Mouse (Mus musculus) forebrain, embryonic 10.5 days (tissue): Measurements from ENCODE around the gene Lrrc42. TPM values are rescaled to one million over a fixed set of nuclear protein-coding genes. Genes with fewer than 3 reads are reported as not detected.

Experiments
- DNase-seq: peaks from one replicate; pipeline ENCODE4 v3.0.0-alpha.2; 2017; ENCODE audit warnings: low spot score; ENCODE audit errors: extremely low spot score
- H3K27ac ChIP-seq: fragments of 300-500 bp; sonication (generic); 2 replicates; pipeline ENCODE4 v1.5.1; 2016; ENCODE audit warnings: mild to moderate bottlenecking
- H3K27me3 ChIP-seq: fragments of 300-500 bp; sonication (generic); 2 replicates; pipeline ENCODE4 v1.6.1; 2016; ENCODE audit warnings: mild to moderate bottlenecking; ENCODE audit not compliant: poor library complexity, severe bottlenecking
- H3K36me3 ChIP-seq: fragments of 300-500 bp; sonication (generic); replicated peaks from 2 replicates; pipeline ENCODE4 v1.6.1; 2016; ENCODE audit warnings: mild to moderate bottlenecking, moderate library complexity
- H3K4me1 ChIP-seq: fragments of 300-500 bp; sonication (generic); 2 replicates; pipeline ENCODE4 v1.6.1; 2016
- H3K4me3 ChIP-seq: fragments of 300-500 bp; sonication (generic); 2 replicates; pipeline ENCODE4 v1.5.1; 2016; ENCODE audit warnings: mild to moderate bottlenecking, moderate library complexity
- H3K9me3 ChIP-seq: fragments of 300-500 bp; sonication (generic); 2 replicates; pipeline ENCODE4 v1.6.1; 2016; ENCODE audit warnings: mild to moderate bottlenecking, moderate library complexity
- WGBS: fragments of 180-500 bp; shearing (Covaris S2); methylation state at CpG from one replicate; pipeline ENCODE4 v1.1.7; 2016; 5-methylcytosine and 5-hydroxymethylcytosine counted together
- polyA plus RNA-seq: library from polyadenylated mRNA; unstranded; fragments of >200 nt; fragmentation: Nextera tagmentation; extraction: Ambion mirVana; gene quantifications from 2 replicates; pipeline ENCODE4 v1.2.1, GENCODE M21; 2016

Gene Lrrc42
- polyA plus RNA-seq, 1 experiment from 2014 or later: 95.6 TPM

DNA sequence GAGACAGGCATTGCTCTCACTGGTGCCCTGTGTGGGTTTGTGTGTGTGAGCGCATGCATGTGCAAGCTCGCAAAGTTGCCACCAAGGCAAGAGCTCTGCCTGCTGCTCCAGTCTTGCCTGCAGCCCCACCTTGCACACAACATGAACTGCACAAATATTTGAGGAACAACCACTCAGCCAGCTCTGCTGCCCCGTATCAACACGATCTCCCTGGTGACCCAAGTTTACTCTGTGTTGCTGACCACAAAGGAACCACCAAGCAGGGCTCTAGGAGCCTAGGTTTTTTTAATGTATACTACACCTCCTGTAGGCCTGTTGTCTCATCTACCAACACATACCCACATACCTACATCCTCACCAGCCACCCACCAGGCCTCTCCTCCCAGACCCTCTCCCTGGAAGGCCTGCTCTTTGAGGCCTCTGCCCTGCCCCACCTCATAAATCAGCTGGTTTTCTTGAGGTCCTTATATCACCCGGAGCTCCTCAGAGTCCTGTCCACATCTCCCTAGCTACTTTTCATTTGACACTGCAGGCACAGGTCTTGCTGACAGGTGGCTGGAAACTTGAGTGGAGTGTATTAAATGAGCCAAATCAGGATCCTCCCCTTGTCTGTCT, 42.7 kb downstream of the Lrrc42 start:
- Histone ChIP-seq H3K9me3 (no peaks in the 10 kb centered on the region), H3K4me3 (no peak overlapping the region), H3K36me3 (peaks cover 29% of the 10 kb centered on the region), H3K4me1 (peaks cover 5% of the 10 kb centered on the region; the same call in 1 of the 2 replicates), H3K27ac (no peak overlapping the region), H3K27me3 (no peaks in the 10 kb centered on the region)
- DNase-seq: no peak
- WGBS: 92% methylated on average over 5 of the region's 5 CpGs

DNA sequence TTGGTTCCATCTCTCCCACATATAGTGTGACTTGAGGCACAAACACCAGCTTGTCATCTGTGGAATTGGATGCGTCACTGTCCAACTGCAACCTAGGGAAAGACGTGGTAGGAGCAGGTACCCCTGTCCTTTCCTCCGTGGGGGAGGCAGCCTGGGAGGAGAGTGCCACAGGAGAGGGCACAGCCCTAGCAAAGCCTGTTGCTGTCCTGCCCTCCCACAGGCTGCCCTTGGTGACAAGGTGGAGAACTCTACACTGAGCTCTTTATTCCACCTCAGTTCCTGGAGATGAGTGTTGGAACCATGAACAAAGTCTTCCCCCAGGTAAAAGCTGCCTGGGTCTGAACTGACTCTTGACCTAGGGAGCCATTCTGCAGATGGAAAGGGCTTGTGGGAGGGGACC, 44.5 kb downstream of the Lrrc42 start, which contains the start of gene Ldlrad1:
Gene Ldlrad1, plus strand, starts transcription at position 301 of the 400 bp plus-strand sequence.
- WGBS: 92% methylated on average over 3 of the region's 3 CpGs
- DNase-seq: no peak
- no peaks in the 10 kb centered on the region for H3K9me3 ChIP-seq
- H3K36me3 ChIP-seq: peaks cover 45% of the 10 kb centered on the region
- no peak within 1 kb of the TSS for H3K27ac ChIP-seq
- H3K4me1 ChIP-seq: peaks cover 5% of the 10 kb centered on the region; the same call in 1 of the 2 replicates
- H3K4me3 ChIP-seq: no peak within 1 kb of the TSS
- no peaks in the 10 kb centered on the region for H3K27me3 ChIP-seq

DNA sequence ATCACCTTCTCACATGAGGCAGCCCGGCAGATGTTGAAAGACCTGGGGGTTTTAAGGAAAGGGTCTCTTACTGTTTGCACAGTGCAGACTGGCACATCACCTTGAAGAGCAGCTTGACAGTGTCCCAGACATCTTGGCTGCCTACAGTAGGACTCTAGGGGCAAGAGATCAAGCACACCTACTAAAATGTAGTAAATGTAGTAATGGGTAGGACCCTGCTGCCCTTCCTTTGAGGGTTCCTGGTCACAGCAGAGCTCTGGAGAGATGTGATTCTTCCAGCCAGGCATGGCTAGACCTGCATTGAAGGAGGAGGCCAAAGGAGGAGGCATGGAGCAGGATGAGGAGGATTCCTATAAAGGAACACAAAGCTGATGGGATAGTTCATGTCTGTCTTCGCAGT, 46.3 kb downstream of the Lrrc42 start:
- H3K27me3 ChIP-seq: no peaks in the 10 kb centered on the region
- WGBS: 98% methylated on average over 2 of the region's 2 CpGs
- H3K9me3 ChIP-seq: no peaks in the 10 kb centered on the region
- H3K4me1 ChIP-seq: peaks cover 5% of the 10 kb centered on the region; the same call in 1 of the 2 replicates
- H3K27ac ChIP-seq: no peak overlapping the region
- H3K4me3 ChIP-seq: no peak overlapping the region
- H3K36me3 ChIP-seq: peaks cover 63% of the 10 kb centered on the region
- no peak for DNase-seq

DNA sequence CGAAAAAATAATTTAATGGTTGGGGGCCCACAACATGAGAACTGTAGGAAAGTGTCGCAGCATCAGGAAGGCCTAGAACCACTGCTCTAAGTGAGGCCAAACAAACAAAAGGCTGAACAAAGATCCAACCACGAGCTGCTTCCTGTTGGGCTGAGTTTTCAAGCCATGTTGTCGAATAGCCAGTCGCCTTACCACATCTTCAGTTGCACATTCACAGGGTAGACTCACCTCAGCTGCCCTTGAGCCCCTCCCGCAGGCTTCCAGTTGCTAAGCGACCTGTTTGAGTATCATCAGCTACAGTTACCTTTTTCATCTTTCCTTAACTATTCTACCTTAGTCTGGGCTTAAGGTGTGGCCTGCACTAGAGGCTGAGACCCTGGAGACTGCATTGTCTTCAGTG, 50.3 kb downstream of the Lrrc42 start:
- Histone ChIP-seq H3K9me3 (no peaks in the 10 kb centered on the region), H3K27me3 (no peaks in the 10 kb centered on the region), H3K4me1 (no peaks in the 10 kb centered on the region), H3K27ac (no peak overlapping the region), H3K4me3 (no peak overlapping the region), H3K36me3 (peaks cover 93% of the 10 kb centered on the region)
- no peak for DNase-seq
- WGBS: 92% methylated on average over 7 of the region's 7 CpGs

DNA sequence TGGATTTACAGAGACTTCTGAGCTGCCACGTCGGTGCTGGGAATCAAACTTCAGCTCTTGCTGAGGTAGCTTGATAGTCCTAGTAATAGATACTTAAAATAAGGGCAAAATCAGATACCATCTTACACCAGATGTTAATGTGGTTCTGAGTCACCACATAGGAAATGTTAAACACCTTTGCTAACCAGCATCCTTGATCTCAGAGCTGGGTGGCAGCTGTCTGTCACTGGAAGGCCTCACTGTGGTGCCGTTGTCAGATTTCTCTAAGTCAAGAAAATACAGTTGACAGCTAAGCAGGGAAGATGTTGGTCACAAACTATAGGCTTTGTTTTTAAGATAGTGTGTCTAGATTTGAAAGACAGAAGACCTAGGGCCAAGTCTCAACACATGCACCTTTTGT, 51.6 kb downstream of the Lrrc42 start:
- WGBS: 96% methylated on average over 3 of the region's 3 CpGs
- H3K36me3 ChIP-seq: peaks cover 94% of the 10 kb centered on the region
- H3K27me3 ChIP-seq: no peaks in the 10 kb centered on the region
- no peak overlapping the region for H3K27ac ChIP-seq
- DNase-seq: no peak
- no peak overlapping the region for H3K4me3 ChIP-seq
- no peaks in the 10 kb centered on the region for H3K4me1 ChIP-seq
- H3K9me3 ChIP-seq: no peaks in the 10 kb centered on the region

DNA sequence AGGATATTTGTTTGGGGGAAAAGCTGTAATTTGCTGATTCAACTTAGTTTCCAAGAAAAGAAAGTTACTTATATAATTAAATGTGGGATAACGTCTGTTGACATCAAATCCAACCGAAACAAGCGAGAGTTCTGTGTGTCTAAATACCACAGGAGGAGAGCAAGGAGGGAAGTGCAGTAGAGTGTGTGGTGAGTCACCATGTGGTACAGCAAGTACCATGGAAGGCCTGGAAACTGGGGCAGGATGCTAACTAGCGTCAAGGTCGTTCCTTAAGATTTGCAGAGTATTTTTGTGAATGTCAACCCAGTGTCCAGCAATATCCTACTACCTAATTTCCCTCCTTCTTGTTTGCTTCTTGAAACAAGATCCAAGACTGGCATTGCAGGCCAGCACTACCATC, 55.3 kb downstream of the Lrrc42 start:
- no peak for DNase-seq
- no peak overlapping the region for H3K27ac ChIP-seq
- H3K36me3 ChIP-seq: peaks cover 99% of the 10 kb centered on the region
- WGBS: 91% methylated on average over 5 of the region's 5 CpGs
- no peaks in the 10 kb centered on the region for H3K9me3 ChIP-seq
- H3K4me1 ChIP-seq: no peaks in the 10 kb centered on the region
- H3K27me3 ChIP-seq: no peaks in the 10 kb centered on the region
- no peak overlapping the region for H3K4me3 ChIP-seq

DNA sequence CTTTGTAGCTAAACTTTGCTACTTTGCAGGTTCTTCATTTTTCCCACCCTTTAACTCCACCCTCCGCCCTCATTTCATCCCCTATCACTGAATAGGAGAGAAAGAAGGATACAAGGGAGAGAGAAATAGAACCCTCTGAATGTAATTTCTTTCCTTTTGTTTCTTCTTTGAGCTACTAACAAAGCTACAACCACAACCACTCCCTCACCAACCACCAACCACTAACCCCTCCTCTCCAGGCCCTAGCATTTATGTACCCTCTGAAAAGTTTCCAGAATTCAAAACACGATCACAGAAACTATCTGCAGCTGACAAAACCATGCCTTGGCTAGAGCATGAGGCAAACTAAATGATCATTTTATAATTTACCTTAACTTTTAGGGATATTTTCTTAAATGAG, 56.9 kb downstream of the Lrrc42 start:
- Histone ChIP-seq H3K36me3 (peaks cover 98% of the 10 kb centered on the region), H3K27me3 (no peaks in the 10 kb centered on the region), H3K4me3 (no peak overlapping the region), H3K27ac (no peak overlapping the region), H3K4me1 (no peaks in the 10 kb centered on the region), H3K9me3 (no peaks in the 10 kb centered on the region)
- DNase-seq: no peak
- 86% methylated on average over 2 of the region's 2 CpGs for WGBS

DNA sequence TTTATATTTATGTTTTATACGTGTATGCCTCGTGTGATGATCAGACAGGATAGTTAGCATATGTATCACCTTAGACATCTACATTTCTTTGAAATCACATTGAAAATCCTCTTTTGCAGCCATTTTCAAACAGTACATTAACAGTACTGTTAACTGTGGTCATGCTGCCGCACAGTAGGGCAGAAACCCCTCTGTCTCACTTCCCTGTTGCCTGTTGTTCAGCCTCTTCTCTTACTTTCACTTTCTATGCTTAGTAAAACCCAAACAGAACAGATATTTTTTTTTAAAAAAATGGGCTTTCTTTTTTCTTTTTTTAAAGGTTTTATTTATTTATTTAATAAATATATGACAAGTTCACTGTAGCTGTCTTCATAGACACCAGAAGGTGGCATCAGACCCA, 59.5 kb downstream of the Lrrc42 start:
- 94% methylated on average over 3 of the region's 3 CpGs for WGBS
- Histone ChIP-seq H3K4me3 (no peak overlapping the region), H3K36me3 (peaks cover 96% of the 10 kb centered on the region), H3K4me1 (no peaks in the 10 kb centered on the region), H3K27ac (no peak overlapping the region), H3K27me3 (no peaks in the 10 kb centered on the region), H3K9me3 (no peaks in the 10 kb centered on the region)
- no peak for DNase-seq

DNA sequence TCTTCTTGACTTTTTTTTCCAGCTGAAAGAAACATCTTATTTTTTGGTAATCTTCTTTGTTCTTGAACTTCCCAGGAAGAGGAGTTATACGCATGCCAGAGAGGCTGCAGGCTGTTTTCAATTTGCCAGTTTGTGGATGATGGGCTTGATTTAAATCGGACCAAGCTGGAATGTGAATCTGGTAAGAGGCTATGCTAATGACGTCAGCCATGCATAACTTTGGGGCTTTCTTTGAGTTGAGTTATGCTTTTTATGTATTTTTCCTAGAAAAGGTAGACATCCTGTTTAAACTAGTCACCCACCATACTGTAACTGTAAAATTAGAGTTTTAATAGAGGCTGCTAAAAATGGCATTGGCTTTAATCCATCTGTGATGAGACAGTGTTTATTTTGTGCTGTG, 67.6 kb downstream of the Lrrc42 start:
- Histone ChIP-seq H3K9me3 (no peaks in the 10 kb centered on the region), H3K4me3 (no peak overlapping the region), H3K36me3 (peaks cover 50% of the 10 kb centered on the region), H3K4me1 (peaks cover 5% of the 10 kb centered on the region), H3K27ac (no peak overlapping the region), H3K27me3 (no peaks in the 10 kb centered on the region)
- 69% methylated on average over 3 of the region's 3 CpGs for WGBS
- peak; percentile 21 for DNase-seq

Other genes starting within 250 kb of the Lrrc42 start
- gene Mrpl37, start 186.7 kb downstream of the Lrrc42 start, polyA plus RNA-seq: 131 and 132 TPM in 2 replicates
- gene Cyb5rl, start 186.5 kb downstream of the Lrrc42 start, polyA plus RNA-seq: 8.9 and 11.3 TPM in 2 replicates
- 0.06 TPM in 1 of 2 replicates, not detected in the other for gene Cdcp2, start 156.6 kb downstream of the Lrrc42 start, polyA plus RNA-seq
- gene Tmem59, start 75.1 kb downstream of the Lrrc42 start, polyA plus RNA-seq: 244 and 249 TPM in 2 replicates
- 21.4 and 33.5 TPM in 2 replicates for gene Tceanc2, start 74.4 kb downstream of the Lrrc42 start, polyA plus RNA-seq
- gene Ldlrad1, start 44.4 kb downstream of the Lrrc42 start, polyA plus RNA-seq: not detected in 2 replicates
- gene Hspb11, start 61 bp upstream of the Lrrc42 start, polyA plus RNA-seq: 20.6 and 23.2 TPM in 2 replicates
- gene Dio1, start 53.6 kb upstream of the Lrrc42 start, polyA plus RNA-seq: not detected in 2 replicates
- gene Yipf1, start 60.8 kb upstream of the Lrrc42 start, polyA plus RNA-seq: 37.1 and 38.8 TPM in 2 replicates
- gene Ndc1, start 114.3 kb upstream of the Lrrc42 start, polyA plus RNA-seq: 55.3 and 62.2 TPM in 2 replicates
- gene Glis1, start 181.1 kb upstream of the Lrrc42 start, polyA plus RNA-seq: 2.7 and 2.9 TPM in 2 replicates